ENCODE assay signal across 26 mouse cellular contexts in the genomic region with DNA sequence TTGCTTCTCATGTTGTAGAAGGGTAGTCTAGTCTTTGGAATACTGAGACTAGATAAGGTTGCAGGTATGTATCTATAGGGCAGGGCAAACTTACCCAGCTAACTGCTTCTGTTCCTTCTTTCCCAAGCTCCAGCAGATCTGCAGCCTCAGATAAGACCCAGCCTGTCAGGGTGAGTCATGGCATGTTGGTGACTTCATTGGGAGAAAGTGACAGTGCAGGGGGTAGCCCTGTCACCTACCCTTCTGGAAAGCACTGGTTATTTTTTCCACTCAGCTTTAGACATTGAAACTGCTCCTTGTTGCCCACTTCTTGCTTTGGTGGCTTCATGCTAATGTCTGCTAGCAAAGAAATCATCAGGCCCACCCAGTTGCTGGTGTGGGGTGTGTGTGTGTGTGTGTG. TPM values are rescaled to one million over a fixed set of nuclear protein-coding genes. Genes with fewer than 3 reads are reported as not detected.
DNase-seq lines count a peak whose midpoint lies in the region; ATAC-seq lines count a peak whose summit lies in the region.
"Had no signal": no experiment of that assay in that cellular context is flagged by ENCODE, and none has a peak within 500 bp of the region (broad histone marks: within the 10 kb centered on the region; RNA-seq: fewer than 3 reads in every experiment).

No protein-coding gene starts in this region.

- H3K9ac ChIP-seq in intestine, embryonic 16.5 days (ENCODE audit: low read depth, low read length) = no peak overlapping the region
- no peak overlapping the region for H3K9ac ChIP-seq in intestine, embryonic 15.5 days
- H3K9ac ChIP-seq: forebrain, embryonic 13.5 days; heart, embryonic 13.5 days; hindbrain, embryonic 14.5 days had no signal

- no peaks in the 10 kb centered on the region; the same call in 1 of the 2 replicates for H3K27me3 ChIP-seq in intestine, embryonic 16.5 days (replicated peaks; ENCODE audit: control insufficient read depth, insufficient read depth, low read length)
- H3K27me3 ChIP-seq in intestine, embryonic 15.5 days (replicated peaks) = no peaks in the 10 kb centered on the region; the same call in 1 of the 2 replicates
- H3K27me3 ChIP-seq: forebrain, embryonic 13.5 days had no signal

- H3K27ac ChIP-seq in intestine, embryonic 16.5 days (ENCODE audit: low read length) = no peak overlapping the region
- no peak overlapping the region for H3K27ac ChIP-seq in intestine, embryonic 15.5 days
- H3K27ac ChIP-seq: forebrain, embryonic 10.5 days; forebrain, embryonic 13.5 days; heart, adult 2 months; heart, embryonic 10.5 days; heart, embryonic 13.5 days; hindbrain, embryonic 14.5 days; hindbrain, postnatal 0 days had no signal

- peak; percentile 57; the same call in 1 of the 2 replicates for ATAC-seq in intestine, embryonic 16.5 days
- no peak for ATAC-seq in intestine, embryonic 15.5 days
- ATAC-seq: forebrain, embryonic 13.5 days; forebrain, embryonic 16.5 days; hindbrain, postnatal 0 days had no signal

- no peaks in the 10 kb centered on the region for H3K36me3 ChIP-seq in intestine, embryonic 16.5 days (ENCODE audit: control insufficient read depth, insufficient read depth, low read length)
- H3K36me3 ChIP-seq in intestine, embryonic 15.5 days = no peaks in the 10 kb centered on the region
- H3K36me3 ChIP-seq: forebrain, embryonic 10.5 days; heart, embryonic 10.5 days; heart, embryonic 13.5 days had no signal

- no peaks in the 10 kb centered on the region for H3K9me3 ChIP-seq in intestine, embryonic 16.5 days (ENCODE audit: control insufficient read depth, low read length)
- H3K9me3 ChIP-seq in intestine, embryonic 15.5 days = no peaks in the 10 kb centered on the region
- H3K9me3 ChIP-seq: forebrain, embryonic 10.5 days; forebrain, embryonic 13.5 days; heart, embryonic 10.5 days; heart, embryonic 13.5 days had no signal

- H3K4me1 ChIP-seq in intestine, embryonic 16.5 days (ENCODE audit: control insufficient read depth, insufficient read depth, low read length) = no peaks in the 10 kb centered on the region
- no peaks in the 10 kb centered on the region for H3K4me1 ChIP-seq in intestine, embryonic 15.5 days (replicated peaks)
- H3K4me1 ChIP-seq: forebrain, embryonic 10.5 days; forebrain, embryonic 13.5 days; heart, embryonic 10.5 days had no signal

- DNase-seq in adrenal gland, adult (ENCODE audit: inconsistent age in 2 of 2, low spot score in 1 of 2) = peak; percentile 22 to 38
- DNase-seq in adrenal gland, postnatal 4 days (ENCODE audit: low spot score in 2 of 2) = no peak
- peak; percentile 27 for DNase-seq in induced T-regulatory cell, adult 2 months (ENCODE audit: low read depth)
- no peak for DNase-seq in cerebellum, adult 18-20 months
- DNase-seq: B cell, adult 2 months; cerebellum, adult 2 months; cerebellum, adult 9-11 months; cerebellum, postnatal 25 days; embryo, embryonic 11 days; gastrocnemius, postnatal 10 days; gastrocnemius, postnatal 36 days; heart, adult 2 months; heart, postnatal 14 days; heart, postnatal 4 days; kidney, adult 18-20 months; kidney, adult 9 months had no signal

- no peak overlapping the region for H3K4me2 ChIP-seq in intestine, embryonic 16.5 days (ENCODE audit: low read depth, low read length)
- H3K4me2 ChIP-seq in intestine, embryonic 15.5 days (replicated peaks) = no peak overlapping the region
- H3K4me2 ChIP-seq: forebrain, embryonic 13.5 days; heart, embryonic 13.5 days; hindbrain, embryonic 14.5 days had no signal

- H3K4me3 ChIP-seq in intestine, embryonic 16.5 days (ENCODE audit: low read length) = no peak overlapping the region
- no peak overlapping the region for H3K4me3 ChIP-seq in intestine, embryonic 15.5 days (replicated peaks)
- H3K4me3 ChIP-seq: forebrain, embryonic 10.5 days; forebrain, embryonic 13.5 days; heart, adult 2 months; heart, embryonic 10.5 days; heart, embryonic 13.5 days had no signal

RNA-seq across cellular contexts. Expression of a gene that starts 4.1 kb away (rescaled TPM):
- under 1 TPM; 0.17 to 0.71 TPM for total RNA-seq in adrenal gland, postnatal 4 days (2021)
- polyA plus RNA-seq in intestine, embryonic 16.5 days (2015; fragmentation: Nextera tagmentation; extraction: Ambion mirVana) = 0.91 and 0.98 TPM in 2 replicates
- polyA plus RNA-seq in intestine, embryonic 15.5 days (2015; fragmentation: Nextera tagmentation; extraction: Ambion mirVana) = 0.49 and 0.63 TPM in 2 replicates
- total RNA-seq: gastrocnemius, postnatal 36 days; heart, adult 2 months; heart, postnatal 14 days; MEL had no signal
- polyA plus RNA-seq: forebrain, embryonic 16.5 days; heart, embryonic 10.5 days; hindbrain, embryonic 14.5 days had no signal

Comparison
In these comparisons a context has a peak if more than half of its experiments do, and no peak if none do; other contexts are left out.
1. DNase-seq: peak in adrenal gland, adult (2 of 2) and induced T-regulatory cell, adult 2 months (single experiment); none in adrenal gland, postnatal 4 days (0 of 2) and cerebellum, adult 18-20 months (0 of 2).